Mouse (Mus musculus): Measurements from ENCODE around the gene H60b. TPM values are rescaled to one million over a fixed set of nuclear protein-coding genes. Genes with fewer than 3 reads are reported as not detected.
"Not testable (repeated sequence)": the region's sequence is repeated elsewhere in the genome, so short reads cannot be mapped to it uniquely, and the experiment has no call there.

Gene H60b
- polyA plus RNA-seq, 1 experiment from 2014 or later = 0.56 TPM

DNA sequence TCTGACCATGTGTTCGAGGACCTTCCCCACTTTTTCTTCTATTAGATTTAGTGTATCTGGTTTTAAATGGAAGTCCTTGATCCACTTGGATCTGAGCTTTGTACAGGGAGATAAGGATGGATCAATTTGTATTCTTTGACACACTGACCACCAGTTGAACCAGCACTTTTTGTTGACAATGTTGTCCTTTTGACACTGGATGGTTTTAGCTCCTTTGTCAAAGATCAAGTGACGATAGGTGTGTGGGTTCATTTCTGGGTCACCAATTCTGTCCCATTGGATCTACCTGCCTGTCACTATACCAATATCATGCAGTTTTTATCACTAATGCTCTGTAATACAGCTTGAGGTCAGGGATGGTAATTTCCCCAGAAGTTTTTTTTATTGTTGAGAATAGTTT, 18.1 kb downstream of the H60b start:
- not testable (repeated sequence) for H3K27me3 ChIP-seq (ENCODE audit: control insufficient read depth, insufficient read depth, low read length); H3K36me3 ChIP-seq (ENCODE audit: control insufficient read depth, insufficient read depth); ATAC-seq (replicated peaks; ENCODE audit: extremely low read depth, insufficient read depth, low FRiP score); H3K27ac ChIP-seq (ENCODE audit: low read length); H3K4me1 ChIP-seq (ENCODE audit: control insufficient read depth, insufficient read depth, low read length); H3K4me2 ChIP-seq (ENCODE audit: low read depth, low read length); H3K4me3 ChIP-seq (ENCODE audit: low read length); H3K9ac ChIP-seq (ENCODE audit: low read length); H3K9me3 ChIP-seq (replicated peaks; ENCODE audit: control insufficient read depth, low read length)
- WGBS = 67% methylated on average over 2 of the region's 2 CpGs

DNA sequence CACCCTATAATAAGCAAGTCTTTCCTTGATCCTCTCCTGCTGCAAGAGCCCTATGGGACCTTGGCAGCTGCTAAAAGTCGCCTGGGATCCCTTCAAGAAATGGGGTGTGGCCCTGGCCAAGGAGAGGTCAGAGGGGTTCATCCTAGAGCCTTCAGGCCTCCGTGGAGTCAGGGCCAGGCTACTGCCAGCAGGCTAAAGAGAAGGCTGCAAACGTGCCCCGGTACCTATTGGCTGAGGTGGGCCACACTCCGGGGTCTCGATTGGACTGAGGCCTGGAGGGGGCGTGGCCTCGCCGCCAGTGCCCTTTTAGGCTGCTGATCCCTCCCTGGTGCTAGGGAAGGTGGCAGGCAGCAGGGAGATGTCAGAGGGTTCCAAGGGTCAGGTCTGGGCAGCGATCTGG, 32.6 kb downstream of the H60b start:
- not testable (repeated sequence) for H3K27ac ChIP-seq (ENCODE audit: low read length); H3K36me3 ChIP-seq (ENCODE audit: control insufficient read depth, insufficient read depth); H3K4me3 ChIP-seq (ENCODE audit: low read length); H3K4me2 ChIP-seq (ENCODE audit: low read depth, low read length); H3K27me3 ChIP-seq (ENCODE audit: control insufficient read depth, insufficient read depth, low read length); ATAC-seq (replicated peaks; ENCODE audit: extremely low read depth, insufficient read depth, low FRiP score); H3K9ac ChIP-seq (ENCODE audit: low read length); H3K9me3 ChIP-seq (replicated peaks; ENCODE audit: control insufficient read depth, low read length); H3K4me1 ChIP-seq (ENCODE audit: control insufficient read depth, insufficient read depth, low read length)
- 4% methylated on average over 6 of the region's 10 CpGs for WGBS

DNA sequence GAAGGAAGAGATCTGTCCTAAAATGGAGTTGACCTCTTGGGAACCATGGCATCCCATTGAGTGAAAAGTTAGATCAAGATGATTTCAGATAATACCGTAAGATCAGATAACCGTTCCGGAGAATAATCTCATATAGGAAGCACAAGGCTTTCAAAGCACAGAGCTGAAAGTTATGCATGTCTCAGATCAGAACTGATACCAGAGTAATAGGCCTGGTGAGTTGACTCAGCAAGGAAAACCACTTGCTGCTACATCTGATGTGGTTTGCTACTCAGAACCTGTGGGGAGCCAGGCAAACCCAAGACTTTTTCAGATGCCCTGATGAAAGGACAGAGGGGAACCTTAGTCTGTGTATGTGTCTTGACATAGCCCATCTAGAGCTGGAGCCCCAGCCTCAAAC, 43.0 kb downstream of the H60b start:
- not testable (repeated sequence) for H3K27me3 ChIP-seq (ENCODE audit: control insufficient read depth, insufficient read depth, low read length); H3K27ac ChIP-seq (ENCODE audit: low read length); H3K9ac ChIP-seq (ENCODE audit: low read length); H3K4me2 ChIP-seq (ENCODE audit: low read depth, low read length); H3K4me3 ChIP-seq (ENCODE audit: low read length); ATAC-seq (replicated peaks; ENCODE audit: extremely low read depth, insufficient read depth, low FRiP score); H3K36me3 ChIP-seq (ENCODE audit: control insufficient read depth, insufficient read depth); H3K4me1 ChIP-seq (ENCODE audit: control insufficient read depth, insufficient read depth, low read length); H3K9me3 ChIP-seq (replicated peaks; ENCODE audit: control insufficient read depth, low read length)
- no CpG with 5 or more reads among the region's 3 CpGs for WGBS

DNA sequence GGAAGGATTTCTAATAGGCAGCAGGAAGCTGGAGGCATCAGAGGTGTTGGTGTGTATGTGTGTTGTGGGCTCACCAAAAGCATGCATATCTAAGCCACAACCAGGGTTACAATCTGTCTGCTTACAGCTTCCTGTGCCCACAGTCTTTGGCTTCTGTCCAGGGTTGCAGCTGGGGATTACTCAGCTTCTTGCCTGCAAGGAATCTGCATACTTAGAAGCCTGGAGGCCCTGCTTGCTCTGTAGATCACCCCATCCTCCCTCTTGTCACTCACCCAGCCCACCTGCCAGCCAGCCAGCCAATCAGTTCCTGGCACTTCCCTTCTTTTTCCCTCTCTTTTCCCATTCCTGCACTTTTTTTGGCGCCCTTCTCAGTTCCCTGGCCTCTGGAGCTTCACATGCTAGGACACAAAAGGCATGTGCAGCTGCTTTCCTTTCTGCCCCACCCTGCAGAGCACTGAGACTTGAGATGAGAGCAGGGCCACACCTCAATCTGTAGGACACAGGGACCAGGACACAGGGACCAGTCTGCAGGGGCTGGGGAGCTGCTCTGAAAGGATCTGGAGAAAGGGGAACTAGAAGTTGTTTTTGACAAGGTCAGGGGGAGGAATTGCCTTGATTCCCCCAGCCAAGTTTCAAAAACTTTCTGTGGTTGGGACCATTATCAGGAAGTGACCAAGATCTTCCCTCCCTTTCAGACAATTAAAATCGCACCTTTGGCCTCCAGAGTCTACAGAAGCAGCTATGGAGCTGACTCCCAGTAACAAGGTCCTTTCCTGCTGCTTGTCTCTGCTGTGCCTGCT, 44.6 kb downstream of the H60b start:
- H3K4me2 ChIP-seq (ENCODE audit: low read depth, low read length); H3K4me1 ChIP-seq (ENCODE audit: control insufficient read depth, insufficient read depth, low read length); H3K36me3 ChIP-seq (ENCODE audit: control insufficient read depth, insufficient read depth); H3K27ac ChIP-seq (ENCODE audit: low read length); ATAC-seq (replicated peaks; ENCODE audit: extremely low read depth, insufficient read depth, low FRiP score); H3K9me3 ChIP-seq (replicated peaks; ENCODE audit: control insufficient read depth, low read length); H3K27me3 ChIP-seq (ENCODE audit: control insufficient read depth, insufficient read depth, low read length); H3K9ac ChIP-seq (ENCODE audit: low read length); H3K4me3 ChIP-seq (ENCODE audit: low read length): not testable (repeated sequence)
- WGBS = no CpG with 5 or more reads among the region's 2 CpGs

DNA sequence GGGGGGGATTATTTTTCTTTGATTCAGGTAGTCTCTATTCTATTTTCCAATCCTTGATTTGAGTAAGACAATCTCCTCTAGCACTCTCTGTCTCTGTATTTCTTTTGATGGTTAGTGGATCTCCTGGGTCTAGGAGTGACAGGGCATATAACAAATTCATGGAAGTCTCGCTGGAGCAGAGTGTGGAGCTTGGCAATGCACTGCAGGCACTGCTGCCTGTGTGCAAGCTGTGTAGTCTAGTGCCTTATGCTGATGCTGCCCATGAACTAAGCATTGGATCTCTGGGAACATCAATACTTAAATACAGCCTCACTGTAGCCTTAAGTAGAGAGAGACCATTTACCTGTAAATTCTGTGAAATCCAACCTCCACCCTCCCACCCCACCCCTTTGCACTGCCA, 48.1 kb downstream of the H60b start:
- H3K4me3 ChIP-seq (ENCODE audit: low read length); H3K9me3 ChIP-seq (replicated peaks; ENCODE audit: control insufficient read depth, low read length); H3K4me1 ChIP-seq (ENCODE audit: control insufficient read depth, insufficient read depth, low read length); H3K27ac ChIP-seq (ENCODE audit: low read length); H3K9ac ChIP-seq (ENCODE audit: low read length); ATAC-seq (replicated peaks; ENCODE audit: extremely low read depth, insufficient read depth, low FRiP score); H3K36me3 ChIP-seq (ENCODE audit: control insufficient read depth, insufficient read depth); H3K4me2 ChIP-seq (ENCODE audit: low read depth, low read length); H3K27me3 ChIP-seq (ENCODE audit: control insufficient read depth, insufficient read depth, low read length): not testable (repeated sequence)
- WGBS = 54% methylated on average over 1 of the region's 1 CpGs

DNA sequence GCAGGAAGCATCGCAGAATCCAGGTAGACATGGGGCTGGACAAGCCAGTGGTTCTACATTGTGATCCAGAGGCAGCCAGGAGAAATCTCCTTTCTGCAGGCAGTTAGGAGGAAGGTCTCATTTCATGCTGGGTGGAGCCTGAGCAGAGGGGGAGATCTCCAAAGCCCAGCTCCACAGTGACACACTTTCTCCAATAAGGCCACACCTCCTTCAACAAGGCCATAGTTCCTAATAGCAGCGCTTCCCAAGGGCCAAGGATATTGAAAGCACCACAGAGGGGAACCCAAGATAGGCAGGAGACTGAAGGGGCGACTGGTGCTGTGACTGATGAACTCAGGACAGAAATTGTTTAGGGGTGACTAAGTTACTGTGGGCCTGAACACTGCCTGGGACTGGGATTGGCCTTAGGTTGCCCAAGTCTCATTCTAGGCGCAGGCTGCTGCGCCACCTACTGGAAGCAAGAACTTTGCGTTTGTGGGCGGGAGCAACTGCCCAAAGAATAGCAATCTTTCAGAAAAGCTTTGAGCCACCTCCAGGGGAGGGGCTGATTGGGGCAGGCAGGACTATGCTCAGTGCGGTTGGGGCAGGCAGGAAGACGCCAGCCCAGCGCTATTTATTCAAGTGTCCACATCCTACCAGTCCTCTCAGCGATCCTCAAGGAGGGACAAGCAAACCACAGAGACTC, 53.8 kb downstream of the H60b start:
- ATAC-seq (replicated peaks; ENCODE audit: extremely low read depth, insufficient read depth, low FRiP score) = peak; percentile 52
- H3K27me3 ChIP-seq (ENCODE audit: control insufficient read depth, insufficient read depth, low read length); H3K4me2 ChIP-seq (ENCODE audit: low read depth, low read length); H3K4me1 ChIP-seq (ENCODE audit: control insufficient read depth, insufficient read depth, low read length); H3K4me3 ChIP-seq (ENCODE audit: low read length); H3K36me3 ChIP-seq (ENCODE audit: control insufficient read depth, insufficient read depth); H3K9ac ChIP-seq (ENCODE audit: low read length); H3K27ac ChIP-seq (ENCODE audit: low read length); H3K9me3 ChIP-seq (replicated peaks; ENCODE audit: control insufficient read depth, low read length): not testable (repeated sequence)
- WGBS = 0% methylated on average over 8 of the region's 11 CpGs

DNA sequence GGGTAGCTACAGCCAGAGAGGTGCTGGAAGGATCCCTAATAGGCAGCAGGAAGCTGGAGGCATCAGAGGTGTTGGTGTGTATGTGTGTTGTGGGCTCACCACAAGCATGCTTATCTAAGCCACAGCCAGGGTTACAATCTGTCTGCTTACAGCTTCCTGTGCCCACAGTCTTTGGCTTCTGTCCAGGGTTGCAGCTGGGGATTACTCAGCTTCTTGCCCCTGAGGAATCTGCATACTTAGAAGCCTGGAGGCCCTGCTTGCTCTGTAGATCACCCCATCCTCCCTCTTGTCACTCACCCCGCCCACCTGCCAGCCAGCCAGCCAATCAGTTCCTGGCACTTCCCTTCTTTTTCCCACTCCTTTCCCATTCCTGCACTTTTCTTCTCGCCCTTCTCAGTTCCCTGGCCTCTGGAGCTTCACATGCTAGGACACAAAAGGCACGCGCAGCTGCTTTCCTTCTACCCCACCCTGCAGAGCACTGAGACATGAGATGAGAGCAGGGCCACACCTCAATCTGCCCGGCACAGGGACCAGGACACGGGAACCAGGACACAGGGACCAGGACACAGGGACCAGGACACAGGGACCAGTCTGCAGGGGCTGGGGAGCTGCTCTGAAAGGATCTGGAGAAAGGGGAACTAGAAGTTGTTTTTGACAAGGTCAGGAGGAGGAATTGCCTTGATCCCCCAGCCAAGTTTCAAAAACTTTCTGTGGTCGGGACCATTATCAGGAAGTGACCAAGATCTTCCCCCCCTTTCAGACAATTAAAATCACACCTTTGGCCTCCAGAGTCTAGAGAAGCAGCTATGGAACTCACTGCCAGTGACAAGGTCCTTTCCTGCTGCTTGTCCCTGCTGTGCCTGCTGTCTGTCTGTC, 65.3 kb downstream of the H60b start:
- not testable (repeated sequence) for H3K9ac ChIP-seq (ENCODE audit: low read length); H3K9me3 ChIP-seq (replicated peaks; ENCODE audit: control insufficient read depth, low read length); H3K4me2 ChIP-seq (ENCODE audit: low read depth, low read length); H3K27me3 ChIP-seq (ENCODE audit: control insufficient read depth, insufficient read depth, low read length); H3K4me3 ChIP-seq (ENCODE audit: low read length); H3K27ac ChIP-seq (ENCODE audit: low read length); H3K36me3 ChIP-seq (ENCODE audit: control insufficient read depth, insufficient read depth); H3K4me1 ChIP-seq (ENCODE audit: control insufficient read depth, insufficient read depth, low read length)
- ATAC-seq (replicated peaks; ENCODE audit: extremely low read depth, insufficient read depth, low FRiP score) = peak; percentile 70
- WGBS = no CpG with 5 or more reads among the region's 7 CpGs

DNA sequence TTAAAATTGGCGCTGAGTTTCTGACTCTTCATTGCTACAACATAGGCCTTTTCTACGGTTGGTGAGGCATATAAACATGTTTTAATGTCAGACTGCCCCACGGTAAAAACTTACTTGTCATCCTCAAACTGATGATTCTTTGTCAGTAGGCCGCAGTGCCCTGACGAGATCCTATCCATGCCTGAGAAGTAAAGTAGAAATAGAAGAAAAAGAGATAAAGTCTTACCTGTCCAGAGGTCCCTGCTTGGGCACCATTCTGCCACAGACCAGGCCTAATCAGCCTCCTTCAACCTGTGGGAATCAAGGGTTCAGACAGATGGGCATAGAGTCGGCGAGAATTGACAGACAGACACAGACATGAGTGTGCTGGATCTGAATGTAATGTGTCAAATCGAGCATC, 106.7 kb downstream of the H60b start:
- Histone ChIP-seq H3K4me2 (ENCODE audit: low read depth, low read length) (no peak overlapping the region), H3K9me3 (replicated peaks; ENCODE audit: control insufficient read depth, low read length) (peaks cover 4% of the 10 kb centered on the region), H3K27me3 (ENCODE audit: control insufficient read depth, insufficient read depth, low read length) (no peaks in the 10 kb centered on the region), H3K4me1 (ENCODE audit: control insufficient read depth, insufficient read depth, low read length) (no peaks in the 10 kb centered on the region), H3K4me3 (ENCODE audit: low read length) (no peak overlapping the region), H3K36me3 (ENCODE audit: control insufficient read depth, insufficient read depth) (no peaks in the 10 kb centered on the region), H3K9ac (ENCODE audit: low read length) (no peak overlapping the region), H3K27ac (ENCODE audit: low read length) (no peak overlapping the region)
- WGBS = 90% methylated on average over 8 of the region's 8 CpGs
- ATAC-seq (replicated peaks; ENCODE audit: extremely low read depth, insufficient read depth, low FRiP score) = no peak

All from heart, embryonic 16.5 days (tissue).